Mouse (Mus musculus) limb, embryonic 10.5 days (tissue): Measurements from ENCODE around the gene Kazn. TPM values are rescaled to one million over a fixed set of nuclear protein-coding genes. Genes with fewer than 3 reads are reported as not detected.
A peak's percentile ranks its signal among the peaks of the same experiment; 100 is the strongest.

ENCODE experiments used
- DNase-seq: peaks from one replicate; pipeline ENCODE4 v3.0.0-alpha.2; 2017; ENCODE audit warnings: low spot score
- H3K27ac ChIP-seq: fragments of 300-500 bp; sonication (generic); 2 replicates; pipeline ENCODE4 v1.5.1; 2016; ENCODE audit warnings: mild to moderate bottlenecking
- H3K27me3 ChIP-seq: fragments of 300-500 bp; sonication (generic); 2 replicates; pipeline ENCODE4 v1.6.1; 2016; ENCODE audit warnings: low read depth, mild to moderate bottlenecking; ENCODE audit not compliant: poor library complexity, severe bottlenecking
- H3K36me3 ChIP-seq: fragments of 300-500 bp; sonication (generic); 2 replicates; pipeline ENCODE4 v1.6.1; 2016; ENCODE audit warnings: mild to moderate bottlenecking, moderate library complexity
- H3K4me1 ChIP-seq: fragments of 300-500 bp; sonication (generic); 2 replicates; pipeline ENCODE4 v1.6.1; 2016
- H3K4me3 ChIP-seq: fragments of 300-500 bp; sonication (generic); 2 replicates; pipeline ENCODE4 v1.5.1; 2016; ENCODE audit warnings: mild to moderate bottlenecking, moderate library complexity
- H3K9me3 ChIP-seq: fragments of 300-500 bp; sonication (generic); replicated peaks from 2 replicates; pipeline ENCODE4 v1.6.1; 2016; ENCODE audit warnings: mild to moderate bottlenecking
- WGBS: fragments of 180-500 bp; shearing (Covaris S2); methylation state at CpG from one replicate; pipeline ENCODE4 v1.1.7; 2016; 5-methylcytosine and 5-hydroxymethylcytosine counted together
- polyA plus RNA-seq: library from polyadenylated mRNA; unstranded; fragments of >200 nt; fragmentation: Nextera tagmentation; extraction: Ambion mirVana; gene quantifications from 2 replicates; pipeline ENCODE4 v1.2.1, GENCODE M21; 2016

Gene Kazn
- polyA plus RNA-seq, 1 experiment from 2014 or later = 9.3 TPM

DNA sequence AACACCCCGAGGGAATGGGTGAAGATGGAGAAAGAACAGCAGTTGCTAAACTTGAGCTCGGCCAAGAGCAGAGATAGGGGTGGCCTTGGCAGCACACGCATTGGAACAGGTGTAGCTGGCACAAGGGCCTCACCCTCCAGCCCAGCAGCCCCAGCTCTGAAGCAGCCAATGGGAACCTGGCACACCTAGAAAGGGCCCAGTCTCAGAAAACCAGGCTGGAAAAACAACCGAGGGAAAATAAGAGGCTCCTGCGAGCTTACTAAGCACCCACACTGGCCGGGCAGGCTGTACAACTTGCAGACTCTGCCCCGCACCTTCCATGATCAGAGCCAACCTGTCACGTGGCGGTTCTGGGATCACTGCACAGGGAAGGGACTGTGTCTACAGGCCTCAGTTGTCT, 26.8 kb downstream of the Kazn start:
- no peak for DNase-seq
- H3K27me3 ChIP-seq = no peaks in the 10 kb centered on the region
- no peak overlapping the region for H3K4me3 ChIP-seq
- 90% methylated on average over 9 of the region's 9 CpGs for WGBS
- peaks cover 38% of the 10 kb centered on the region for H3K4me1 ChIP-seq
- H3K27ac ChIP-seq = no peak overlapping the region
- peaks cover 15% of the 10 kb centered on the region for H3K36me3 ChIP-seq
- H3K9me3 ChIP-seq = no peaks in the 10 kb centered on the region

DNA sequence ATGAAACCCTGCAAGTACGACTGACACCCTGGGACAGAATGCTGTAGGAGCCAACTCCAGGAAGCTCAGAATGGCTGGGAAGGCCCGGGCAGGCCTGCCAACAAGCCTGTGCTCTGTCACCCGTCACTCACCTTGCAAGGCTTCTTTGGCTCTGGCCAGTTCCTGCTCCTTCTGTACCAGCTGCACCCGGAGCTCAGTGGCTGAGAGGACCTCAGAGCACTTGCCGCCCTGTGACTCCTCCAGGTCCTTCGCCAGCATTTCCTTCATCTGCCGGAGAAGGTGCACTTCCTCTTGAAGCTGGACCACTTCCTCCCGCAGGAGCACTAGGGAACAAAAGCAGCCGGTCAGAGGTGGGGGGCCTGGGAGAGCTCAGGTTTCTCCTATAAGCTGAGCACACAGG, 29.3 kb downstream of the Kazn start:
- H3K36me3 ChIP-seq = peaks cover 18% of the 10 kb centered on the region
- DNase-seq = no peak
- peaks cover 24% of the 10 kb centered on the region for H3K4me1 ChIP-seq
- peak overlapping the region; percentile 61 for H3K27ac ChIP-seq
- H3K27me3 ChIP-seq = no peaks in the 10 kb centered on the region
- H3K4me3 ChIP-seq = no peak overlapping the region
- WGBS = 72% methylated on average over 9 of the region's 9 CpGs
- H3K9me3 ChIP-seq = no peaks in the 10 kb centered on the region

DNA sequence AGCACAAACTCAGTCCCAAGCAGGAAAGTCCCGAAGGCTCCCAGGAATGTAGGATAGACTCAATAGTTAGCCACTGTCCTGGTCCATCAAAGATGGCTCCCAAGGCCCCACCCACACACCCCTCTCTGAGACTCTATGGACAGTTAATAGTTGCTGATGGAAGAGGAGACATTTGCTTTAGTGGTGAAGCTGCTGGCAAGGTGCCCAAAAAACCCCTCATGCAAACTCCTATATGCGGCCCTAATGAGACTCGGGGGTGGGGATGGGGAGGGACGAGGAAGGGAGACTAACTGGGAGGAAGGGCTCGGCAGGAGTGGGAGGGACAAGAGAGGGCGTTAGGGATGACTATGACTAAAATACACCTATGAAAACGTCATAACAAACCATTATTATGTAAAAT, 29.7 kb downstream of the Kazn start:
- H3K4me3 ChIP-seq = no peak overlapping the region
- no peaks in the 10 kb centered on the region for H3K9me3 ChIP-seq
- H3K36me3 ChIP-seq = peaks cover 18% of the 10 kb centered on the region
- peaks cover 24% of the 10 kb centered on the region for H3K4me1 ChIP-seq
- DNase-seq = no peak
- peak overlapping the region; percentile 61; the same call in 1 of the 2 replicates for H3K27ac ChIP-seq
- no peaks in the 10 kb centered on the region for H3K27me3 ChIP-seq
- WGBS = 78% methylated on average over 7 of the region's 7 CpGs

GRCm38 (mm10) chr4:142205693-142206092, 33.5 kb downstream of the Kazn start:
- Histone ChIP-seq H3K27me3 (no peaks in the 10 kb centered on the region), H3K4me3 (no peak overlapping the region), H3K27ac (no peak overlapping the region), H3K4me1 (peaks cover 18% of the 10 kb centered on the region), H3K9me3 (no peaks in the 10 kb centered on the region), H3K36me3 (peaks cover 24% of the 10 kb centered on the region)
- WGBS = 88% methylated on average over 6 of the region's 6 CpGs
- DNase-seq = no peak

GRCm38 (mm10) chr4:142196626-142197025, 42.6 kb downstream of the Kazn start:
- Histone ChIP-seq H3K4me3 (no peak overlapping the region), H3K27me3 (no peaks in the 10 kb centered on the region), H3K36me3 (peaks cover 10% of the 10 kb centered on the region), H3K9me3 (no peaks in the 10 kb centered on the region), H3K27ac (no peak overlapping the region), H3K4me1 (peaks cover 14% of the 10 kb centered on the region)
- whole genome bisulfite sequencing = 83% methylated on average over 6 of the region's 6 CpGs
- DNase-seq = no peak

DNA sequence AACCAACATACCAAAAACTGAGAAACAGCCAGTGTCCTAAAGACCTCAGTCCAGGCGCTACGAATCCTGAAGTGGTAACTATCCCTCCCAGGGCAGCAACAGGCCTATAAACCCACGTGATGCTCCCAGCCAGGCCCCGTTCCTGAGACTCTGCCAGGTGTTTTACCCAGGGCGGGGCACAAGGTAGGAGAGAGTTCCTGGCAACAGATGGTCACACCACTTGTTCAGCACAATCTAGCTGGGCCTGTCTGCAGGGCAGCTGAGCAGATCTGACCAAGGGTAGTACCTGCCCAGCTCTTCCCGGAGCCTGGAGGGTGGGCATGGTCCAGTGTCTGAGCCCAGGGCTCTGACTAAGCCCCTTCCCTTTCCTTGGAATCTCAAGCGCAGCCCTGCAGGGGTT, 45.4 kb downstream of the Kazn start:
- Histone ChIP-seq H3K4me3 (no peak overlapping the region), H3K27me3 (no peaks in the 10 kb centered on the region), H3K4me1 (peaks cover 14% of the 10 kb centered on the region), H3K27ac (peak overlapping the region; percentile 50; the same call in 1 of the 2 replicates), H3K9me3 (no peaks in the 10 kb centered on the region), H3K36me3 (no peaks in the 10 kb centered on the region)
- DNase-seq = no peak
- WGBS = 81% methylated on average over 7 of the region's 7 CpGs

GRCm38 (mm10) chr4:142193151-142193578, 46.0 kb downstream of the Kazn start:
- H3K36me3 ChIP-seq = no peaks in the 10 kb centered on the region
- no peaks in the 10 kb centered on the region for H3K9me3 ChIP-seq
- H3K27me3 ChIP-seq = no peaks in the 10 kb centered on the region
- 88% methylated on average over 8 of the region's 8 CpGs for WGBS
- H3K4me1 ChIP-seq = peaks cover 14% of the 10 kb centered on the region
- no peak for DNase-seq
- H3K27ac ChIP-seq = peak overlapping the region; percentile 15; the same call in 1 of the 2 replicates
- H3K4me3 ChIP-seq = no peak overlapping the region

DNA sequence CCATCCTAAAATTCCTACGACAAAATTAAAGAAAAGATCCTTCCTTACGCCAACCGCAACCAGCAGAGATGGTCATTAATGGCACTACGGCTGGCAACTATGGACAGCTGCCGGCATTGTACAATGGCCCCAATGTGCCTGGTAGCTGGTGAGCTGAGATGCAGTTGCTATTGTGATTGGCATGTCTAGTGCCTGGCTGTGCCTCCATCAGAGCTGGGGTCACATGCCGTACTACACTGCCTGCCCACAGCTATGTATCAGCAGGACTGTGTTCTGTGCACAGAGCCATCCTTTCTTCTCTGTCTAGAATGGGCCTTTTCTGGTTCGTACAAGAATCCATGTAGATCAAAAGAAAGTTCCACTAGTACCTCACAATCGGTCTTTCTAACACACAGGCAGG, 49.2 kb downstream of the Kazn start:
- WGBS = 95% methylated on average over 8 of the region's 8 CpGs
- no peak overlapping the region for H3K27ac ChIP-seq
- no peak for DNase-seq

DNA sequence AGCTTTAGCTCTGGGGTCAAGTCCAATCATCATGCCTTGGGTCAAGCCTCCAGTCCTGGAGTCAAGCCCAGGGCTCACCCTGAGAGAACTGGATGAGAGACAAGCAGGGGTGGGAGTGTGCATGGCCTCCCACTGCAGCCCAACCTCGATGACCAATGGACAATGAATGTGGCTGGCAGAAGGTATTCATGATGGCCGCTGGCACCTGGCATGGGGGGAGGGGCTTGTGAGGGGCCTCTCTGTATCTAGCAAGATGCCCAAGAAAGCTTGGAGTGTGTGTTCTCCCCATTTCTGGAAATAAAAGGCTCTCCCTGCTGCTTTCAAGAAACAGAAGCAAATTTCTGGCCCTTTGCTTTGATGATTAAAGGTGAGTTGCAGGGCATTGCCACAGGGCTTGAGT, 50.7 kb downstream of the Kazn start:
- WGBS = 86% methylated on average over 2 of the region's 2 CpGs
- peaks cover 19% of the 10 kb centered on the region for H3K4me1 ChIP-seq
- DNase-seq = no peak
- no peaks in the 10 kb centered on the region for H3K27me3 ChIP-seq
- no peak overlapping the region for H3K4me3 ChIP-seq
- H3K9me3 ChIP-seq = no peaks in the 10 kb centered on the region
- no peak overlapping the region for H3K27ac ChIP-seq
- peaks cover 10% of the 10 kb centered on the region; the same call in 1 of the 2 replicates for H3K36me3 ChIP-seq

More for the DNA sequence above, 49.2 kb downstream of the Kazn start:
- no peaks in the 10 kb centered on the region for H3K27me3 ChIP-seq
- H3K36me3 ChIP-seq = peaks cover 10% of the 10 kb centered on the region; the same call in 1 of the 2 replicates
- no peaks in the 10 kb centered on the region for H3K9me3 ChIP-seq
- H3K4me1 ChIP-seq = peaks cover 20% of the 10 kb centered on the region
- H3K4me3 ChIP-seq = no peak overlapping the region

GRCm38 (mm10) chr4:142186155-142186554, 53.0 kb downstream of the Kazn start:
- DNase-seq = no peak
- H3K27ac ChIP-seq = no peak overlapping the region
- WGBS = 89% methylated on average over 3 of the region's 3 CpGs

DNA sequence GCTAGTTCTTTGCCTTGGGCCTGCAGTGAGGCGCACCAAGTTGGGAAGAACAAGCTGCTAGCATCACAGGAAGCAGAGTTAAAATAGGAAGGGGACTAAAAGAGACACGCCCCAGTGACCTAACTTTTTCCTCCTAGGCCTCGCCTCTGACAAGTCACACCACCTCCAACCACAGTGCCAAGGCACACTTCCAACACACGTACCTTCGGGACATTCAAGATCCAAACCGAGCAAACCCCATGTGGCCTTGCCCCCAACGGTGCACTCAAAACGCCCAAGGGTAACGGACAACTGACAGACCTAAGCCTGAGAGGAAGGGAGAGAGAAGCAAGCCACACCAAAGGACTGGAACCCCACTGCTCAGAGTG, 53.7 kb downstream of the Kazn start:
- H3K36me3 ChIP-seq = peaks cover 10% of the 10 kb centered on the region; the same call in 1 of the 2 replicates
- 95% methylated on average over 9 of the region's 9 CpGs for WGBS
- no peak overlapping the region for H3K4me3 ChIP-seq
- peak overlapping the region; percentile 56 for H3K27ac ChIP-seq
- no peak for DNase-seq
- peaks cover 24% of the 10 kb centered on the region for H3K4me1 ChIP-seq
- H3K27me3 ChIP-seq = no peaks in the 10 kb centered on the region
- H3K9me3 ChIP-seq = no peaks in the 10 kb centered on the region

More at GRCm38 (mm10) chr4:142186155-142186554, 53.0 kb downstream of the Kazn start:
- Histone ChIP-seq H3K9me3 (no peaks in the 10 kb centered on the region), H3K36me3 (peaks cover 10% of the 10 kb centered on the region; the same call in 1 of the 2 replicates), H3K27me3 (no peaks in the 10 kb centered on the region), H3K4me1 (peaks cover 18% of the 10 kb centered on the region), H3K4me3 (no peak overlapping the region)

DNA sequence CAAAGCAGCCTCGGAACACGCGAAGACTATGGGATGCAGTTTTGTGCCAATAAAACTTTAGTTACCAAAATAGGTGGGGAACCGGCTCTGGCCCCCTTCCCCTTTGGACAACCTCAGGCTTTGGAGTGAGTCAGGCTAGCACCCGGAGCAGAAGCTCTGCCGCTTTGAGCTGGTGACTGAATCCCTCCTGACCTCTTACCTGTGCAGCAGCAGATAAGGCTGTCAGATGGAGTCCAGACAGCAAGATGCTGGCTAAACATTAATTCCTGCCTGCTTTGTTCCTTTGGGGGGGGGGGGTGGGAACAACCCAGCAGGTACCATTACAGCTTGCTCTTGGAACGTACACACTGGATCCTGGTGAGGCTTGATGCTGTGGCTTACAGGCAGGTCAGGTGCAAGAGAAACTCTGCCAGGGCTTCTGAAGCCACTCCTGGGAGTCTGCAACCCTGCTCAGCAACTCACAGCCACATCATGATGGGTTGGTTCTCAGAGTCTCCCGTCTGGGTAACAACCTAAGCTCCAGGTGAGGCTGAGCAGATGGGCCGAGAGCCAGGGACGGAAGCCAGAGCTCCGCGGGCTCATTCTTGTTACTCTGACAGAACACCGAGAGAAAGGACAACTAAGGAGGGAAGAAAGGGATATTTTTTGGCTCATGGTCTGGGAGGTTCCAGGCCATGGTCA, 54.2 kb downstream of the Kazn start:
- Histone ChIP-seq H3K36me3 (peaks cover 10% of the 10 kb centered on the region; the same call in 1 of the 2 replicates), H3K4me1 (peaks cover 30% of the 10 kb centered on the region), H3K4me3 (no peak overlapping the region), H3K27me3 (no peaks in the 10 kb centered on the region), H3K9me3 (no peaks in the 10 kb centered on the region), H3K27ac (peak overlapping the region; percentile 56)
- DNase-seq = no peak
- WGBS = 90% methylated on average over 13 of the region's 13 CpGs

GRCm38 (mm10) chr4:142183591-142183990, 55.6 kb downstream of the Kazn start:
- Histone ChIP-seq H3K27me3 (no peaks in the 10 kb centered on the region), H3K4me1 (peaks cover 38% of the 10 kb centered on the region), H3K36me3 (peaks cover 10% of the 10 kb centered on the region; the same call in 1 of the 2 replicates), H3K9me3 (no peaks in the 10 kb centered on the region), H3K27ac (0 out of 2 replicates have a peak overlapping the region, but pooled peaks have one; percentile 0), H3K4me3 (no peak overlapping the region)
- no peak for DNase-seq
- WGBS = 83% methylated on average over 1 of the region's 1 CpGs
